Mouse (Mus musculus) lung, postnatal 0 days (tissue): Measurements from ENCODE around the gene Nrg3.

Experiments
- CTCF ChIP-seq: IDR thresholded peaks from 2 replicates; pipeline ENCODE4 v1.5.1; 2016; ENCODE audit warnings: antibody characterized with exemption, mild to moderate bottlenecking
- EP300 ChIP-seq: IDR thresholded peaks from 2 replicates; pipeline ENCODE4 v1.6.1; 2016; ENCODE audit warnings: antibody characterized with exemption, mild to moderate bottlenecking, control low read depth

DNA sequence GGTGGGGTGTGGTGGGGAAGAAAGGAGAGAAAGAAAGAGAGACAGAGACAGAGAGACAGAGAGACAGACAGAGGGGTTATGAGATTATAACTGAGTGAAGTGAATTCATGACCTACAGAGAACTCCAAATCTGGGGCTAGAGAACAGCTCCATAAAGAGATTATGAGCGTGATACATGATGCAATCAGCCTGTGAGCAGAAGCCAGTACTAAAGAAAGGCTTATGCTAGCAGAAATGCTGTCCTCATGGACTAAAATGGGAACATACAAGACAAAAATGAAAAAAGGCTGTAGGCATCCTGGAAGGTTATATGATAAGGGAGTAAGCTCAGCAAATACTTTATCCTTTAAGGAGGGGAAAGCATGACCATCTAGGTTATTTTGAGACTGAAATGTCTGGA, 99.7 kb downstream of the Nrg3 start:
- TF ChIP-seq CTCF, result no peak
- no peak for TF ChIP-seq EP300
